ENCODE assay signal across 13 mouse cellular contexts in the genomic region with DNA sequence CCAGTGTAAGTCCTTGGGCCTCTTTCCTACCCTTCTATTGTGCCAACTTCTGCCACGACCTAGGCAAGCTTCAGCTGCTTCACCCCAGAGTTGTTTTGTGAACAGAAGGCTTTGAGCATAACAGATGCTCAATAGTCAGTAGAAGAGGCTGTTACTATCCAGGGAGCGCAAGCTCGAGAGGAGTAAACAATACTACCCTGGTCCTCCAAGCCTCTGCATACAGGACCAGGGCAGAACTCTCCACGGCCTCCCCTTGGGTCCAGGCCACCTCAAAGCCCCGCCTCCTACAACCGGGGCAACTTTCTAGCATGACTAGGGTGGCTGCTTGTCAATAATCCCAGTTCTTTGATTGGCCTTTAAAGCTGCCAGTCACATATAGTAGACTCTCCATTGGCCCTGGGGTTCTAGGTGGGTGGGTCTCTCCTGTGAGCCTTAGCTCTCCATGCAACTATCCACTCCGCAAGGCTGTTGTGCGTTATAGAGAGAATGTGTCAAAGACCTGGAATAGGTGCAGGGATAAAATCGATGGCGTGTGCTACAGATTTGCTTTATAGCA.
DNase-seq lines count a peak whose midpoint lies in the region; ATAC-seq and TF ChIP-seq lines count a peak whose summit lies in the region.
"Had no signal": no experiment of that assay in that cellular context is flagged by ENCODE, and none has a peak within 500 bp of the region (broad histone marks: within the 10 kb centered on the region; RNA-seq: fewer than 3 reads in every experiment).

No protein-coding gene starts in this region.

- 0 out of 2 replicates have a peak, but pooled peaks cover 6% of the 10 kb centered on the region for H3K27me3 ChIP-seq in hindbrain, embryonic 12.5 days
- H3K27me3 ChIP-seq in hindbrain, embryonic 10.5 days (ENCODE audit: insufficient read depth, poor library complexity, severe bottlenecking), result no peaks in the 10 kb centered on the region
- no peaks in the 10 kb centered on the region for H3K27me3 ChIP-seq in midbrain, embryonic 13.5 days
- no peaks in the 10 kb centered on the region for H3K27me3 ChIP-seq in midbrain, embryonic 11.5 days (ENCODE audit: control insufficient read depth, insufficient read depth, low read length)
- H3K27me3 ChIP-seq in forebrain, postnatal 0 days (ENCODE audit: insufficient read depth, low read length), result no peaks in the 10 kb centered on the region
- H3K27me3 ChIP-seq: liver, embryonic 15.5 days had no signal

- H3K36me3 ChIP-seq in hindbrain, embryonic 12.5 days, result no peaks in the 10 kb centered on the region
- no peaks in the 10 kb centered on the region for H3K36me3 ChIP-seq in hindbrain, embryonic 10.5 days
- no peaks in the 10 kb centered on the region for H3K36me3 ChIP-seq in midbrain, embryonic 13.5 days
- no peaks in the 10 kb centered on the region for H3K36me3 ChIP-seq in midbrain, embryonic 11.5 days (ENCODE audit: control insufficient read depth, insufficient read depth, low read length)
- no peaks in the 10 kb centered on the region for H3K36me3 ChIP-seq in forebrain, postnatal 0 days (ENCODE audit: insufficient read depth)
- H3K36me3 ChIP-seq: heart, embryonic 13.5 days; liver, embryonic 15.5 days had no signal

- no peak overlapping the region for H3K27ac ChIP-seq in hindbrain, embryonic 12.5 days
- H3K27ac ChIP-seq in hindbrain, embryonic 10.5 days, result no peak overlapping the region
- H3K27ac ChIP-seq in midbrain, embryonic 13.5 days, result no peak overlapping the region
- no peak overlapping the region for H3K27ac ChIP-seq in midbrain, embryonic 11.5 days (ENCODE audit: low read depth, low read length)
- no peak overlapping the region for H3K27ac ChIP-seq in forebrain, postnatal 0 days (ENCODE audit: low read depth, low read length)
- no peak overlapping the region for H3K27ac ChIP-seq in gastrocnemius, adult 2 months
- H3K27ac ChIP-seq: heart, embryonic 13.5 days; liver, embryonic 15.5 days had no signal

- TF ChIP-seq CTCF in forebrain, postnatal 0 days (IDR thresholded peaks at IDR 0.05; ENCODE audit: low read depth), result no peak
- no peak for TF ChIP-seq CTCF in gastrocnemius, adult 2 months (IDR thresholded peaks at IDR 0.05)

- H3K9me3 ChIP-seq in hindbrain, embryonic 12.5 days (replicated peaks), result no peaks in the 10 kb centered on the region
- H3K9me3 ChIP-seq in hindbrain, embryonic 10.5 days, result peaks cover 8% of the 10 kb centered on the region; the same call in 1 of the 2 replicates
- peaks cover 4% of the 10 kb centered on the region; the same call in 1 of the 2 replicates for H3K9me3 ChIP-seq in midbrain, embryonic 13.5 days
- H3K9me3 ChIP-seq in midbrain, embryonic 11.5 days (ENCODE audit: control insufficient read depth, low read length), result no peaks in the 10 kb centered on the region
- H3K9me3 ChIP-seq in forebrain, postnatal 0 days (ENCODE audit: low read length), result no peaks in the 10 kb centered on the region
- H3K9me3 ChIP-seq: liver, embryonic 15.5 days had no signal

- H3K4me3 ChIP-seq in hindbrain, embryonic 12.5 days, result no peak overlapping the region
- H3K4me3 ChIP-seq in hindbrain, embryonic 10.5 days, result no peak overlapping the region
- no peak overlapping the region for H3K4me3 ChIP-seq in midbrain, embryonic 13.5 days (replicated peaks)
- H3K4me3 ChIP-seq in midbrain, embryonic 11.5 days (ENCODE audit: low read depth, low read length), result no peak overlapping the region
- no peak overlapping the region for H3K4me3 ChIP-seq in forebrain, postnatal 0 days (ENCODE audit: low read depth, low read length)
- no peak overlapping the region for H3K4me3 ChIP-seq in gastrocnemius, adult 2 months
- H3K4me3 ChIP-seq: heart, embryonic 13.5 days; liver, embryonic 15.5 days had no signal

- peaks cover 12% of the 10 kb centered on the region; the same call in 1 of the 2 replicates for H3K4me1 ChIP-seq in hindbrain, embryonic 12.5 days
- peaks cover 21% of the 10 kb centered on the region for H3K4me1 ChIP-seq in hindbrain, embryonic 10.5 days (replicated peaks)
- H3K4me1 ChIP-seq in midbrain, embryonic 13.5 days (replicated peaks), result peaks cover 12% of the 10 kb centered on the region
- H3K4me1 ChIP-seq in midbrain, embryonic 11.5 days (ENCODE audit: control insufficient read depth, insufficient read depth, low read length), result no peaks in the 10 kb centered on the region
- no peaks in the 10 kb centered on the region for H3K4me1 ChIP-seq in forebrain, postnatal 0 days (ENCODE audit: insufficient read depth)

- H3K9ac ChIP-seq in hindbrain, embryonic 12.5 days, result no peak overlapping the region
- no peak overlapping the region for H3K9ac ChIP-seq in midbrain, embryonic 13.5 days (replicated peaks)
- no peak overlapping the region for H3K9ac ChIP-seq in midbrain, embryonic 11.5 days (ENCODE audit: low read length)
- no peak overlapping the region for H3K9ac ChIP-seq in forebrain, postnatal 0 days
- H3K9ac ChIP-seq: heart, embryonic 13.5 days; liver, embryonic 15.5 days had no signal

- WGBS in hindbrain, embryonic 12.5 days, result 67% methylated on average over 10 of the region's 10 CpGs
- 73% methylated on average over 10 of the region's 10 CpGs for WGBS in hindbrain, embryonic 10.5 days
- WGBS in midbrain, embryonic 13.5 days, result 73% methylated on average over 10 of the region's 10 CpGs
- WGBS in midbrain, embryonic 11.5 days, result 71% methylated on average over 10 of the region's 10 CpGs
- 60% methylated on average over 10 of the region's 10 CpGs for WGBS in forebrain, postnatal 0 days

- 0 out of 2 replicates have a peak, but pooled peaks have one; percentile 35 for ATAC-seq in hindbrain, embryonic 12.5 days (ENCODE audit: low FRiP score)
- ATAC-seq in midbrain, embryonic 13.5 days, result peak; percentile 57; the same call in 1 of the 2 replicates
- no peak for ATAC-seq in midbrain, embryonic 11.5 days (ENCODE audit: low FRiP score)
- ATAC-seq in forebrain, postnatal 0 days, result peak; percentile 83
- ATAC-seq: CD4-positive, CD25-positive, alpha-beta regulatory T cell, adult 4 months had no signal

- intact Hi-C loops in gastrocnemius, adult 2 months (cut with DNase I), result no loop called here

- no peak for DNase-seq in hindbrain, embryonic 10.5 days (ENCODE audit: low spot score)
- no peak for DNase-seq in midbrain, embryonic 11.5 days (ENCODE audit: low spot score, missing footprints)
- DNase-seq in forebrain, postnatal 0 days, result peak; percentile 56
- DNase-seq in ovary, postnatal 36 days (ENCODE audit: low spot score), result no peak
- DNase-seq in gastrocnemius, adult 2 months, result no peak
- DNase-seq: cerebellum, adult 9-11 months; kidney, adult 8-10 months; lung, postnatal 4 days had no signal

- H3K4me2 ChIP-seq in hindbrain, embryonic 12.5 days (replicated peaks), result no peak overlapping the region
- H3K4me2 ChIP-seq in midbrain, embryonic 13.5 days (replicated peaks), result no peak overlapping the region
- no peak overlapping the region for H3K4me2 ChIP-seq in midbrain, embryonic 11.5 days
- no peak overlapping the region for H3K4me2 ChIP-seq in forebrain, postnatal 0 days (ENCODE audit: low read depth)
- H3K4me2 ChIP-seq: heart, embryonic 13.5 days; liver, embryonic 15.5 days had no signal
